Mouse (Mus musculus) kidney, postnatal 4 days (tissue): ENCODE data around the gene Otulinl.

Experiments used
- DNase-seq, 2 experiments: peaks; one replicate each; pipeline ENCODE4 v3.0.0; 2021; ENCODE audit warnings: mixed read lengths in 2 of 2

Otulinl gene

GRCm38 (mm10) chr15:27647686-27648085 is 33.7 kb downstream of the Otulinl start:
- no peak for DNase-seq

- no peak for DNase-seq
Observed at GRCm38 (mm10) chr15:27646665-27647064, 34.7 kb downstream of the Otulinl start.

- DNase-seq: no peak
Observed at GRCm38 (mm10) chr15:27645250-27645649, 36.1 kb downstream of the Otulinl start.

- peak; percentile 47 to 59 for DNase-seq
Observed at GRCm38 (mm10) chr15:27642895-27643294, 38.5 kb downstream of the Otulinl start.

GRCm38 (mm10) chr15:27641171-27641570 is 40.2 kb downstream of the Otulinl start:
- no peak for DNase-seq

GRCm38 (mm10) chr15:27633941-27634900 is 47.2 kb downstream of the Otulinl start:
- DNase-seq: no peak

GRCm38 (mm10) chr15:27630601-27631383 is 50.6 kb downstream of the Otulinl start, which contains the start of gene Otulin:
TSS of gene Otulin (minus strand) at chr15:27630693.
- peak; percentile 100 for DNase-seq

- DNase-seq: peak in 1 of 2 experiments; percentile 24
Observed at GRCm38 (mm10) chr15:27629800-27630600, 51.4 kb downstream of the Otulinl start.

- no peak for DNase-seq
Observed at GRCm38 (mm10) chr15:27629046-27629445, 52.3 kb downstream of the Otulinl start.

- no peak for DNase-seq
Observed at GRCm38 (mm10) chr15:27627794-27628193, 53.6 kb downstream of the Otulinl start.

- no peak for DNase-seq
Observed at GRCm38 (mm10) chr15:27626314-27626713, 55.1 kb downstream of the Otulinl start.

- DNase-seq: no peak
Observed at GRCm38 (mm10) chr15:27625890-27626255, 55.5 kb downstream of the Otulinl start.

GRCm38 (mm10) chr15:27625014-27625889 is 56.1 kb downstream of the Otulinl start:
- no peak for DNase-seq

GRCm38 (mm10) chr15:27623286-27623685 is 58.1 kb downstream of the Otulinl start:
- no peak for DNase-seq

GRCm38 (mm10) chr15:27620475-27621185 is 60.7 kb downstream of the Otulinl start:
- no peak for DNase-seq

GRCm38 (mm10) chr15:27619683-27620082 is 61.7 kb downstream of the Otulinl start:
- peak; percentile 36 to 58 for DNase-seq

GRCm38 (mm10) chr15:27618778-27619533 is 62.4 kb downstream of the Otulinl start:
- DNase-seq: no peak

- DNase-seq: no peak
Observed at GRCm38 (mm10) chr15:27617227-27617626, 64.2 kb downstream of the Otulinl start.

- no peak for DNase-seq
Observed at GRCm38 (mm10) chr15:27616159-27616558, 65.2 kb downstream of the Otulinl start.

- DNase-seq: no peak
Observed at GRCm38 (mm10) chr15:27613255-27613654, 68.1 kb downstream of the Otulinl start.
